8 mouse cellular contexts compared by ENCODE assay signal in genomic region chr5:96998566-96998907, GRCm38 (mm10). TPM values are rescaled to one million over a fixed set of nuclear protein-coding genes. Genes with fewer than 3 reads are reported as not detected.
A peak's percentile ranks its signal among the peaks of the same experiment; 100 is the strongest.
DNase-seq lines count a peak whose midpoint lies in the region; ATAC-seq and TF ChIP-seq lines count a peak whose summit lies in the region.

No protein-coding gene starts in this region.

- DNase-seq in kidney, postnatal 0 days (ENCODE audit: low spot score) = peak; percentile 44
- DNase-seq in kidney, postnatal 10 days = no peak
- DNase-seq in embryonic facial prominence, embryonic 11.5 days (ENCODE audit: low spot score) = no peak
- no peak for DNase-seq in intestine, embryonic 14.5 days (ENCODE audit: low spot score)
- no peak for DNase-seq in embryo, embryonic 10.5 days (ENCODE audit: low spot score)
- no peak for DNase-seq in layer of hippocampus, postnatal 25 days (ENCODE audit: extremely low spot score in 1 of 2, low spot score in 1 of 2)
- no peak for DNase-seq in adrenal gland, postnatal 14 days

- H3K4me3 ChIP-seq in kidney, postnatal 0 days (replicated peaks; ENCODE audit: low read depth, low read length) = peak overlapping the region; percentile 88
- H3K4me3 ChIP-seq in embryonic facial prominence, embryonic 11.5 days (ENCODE audit: low read depth, low read length) = peak overlapping the region; percentile 78
- peak overlapping the region; percentile 67 for H3K4me3 ChIP-seq in intestine, embryonic 14.5 days (ENCODE audit: low read depth, low read length)
- peak overlapping the region; percentile 90 for H3K4me3 ChIP-seq in neural tube, embryonic 12.5 days

- no peaks in the 10 kb centered on the region for H3K27me3 ChIP-seq in kidney, postnatal 0 days (ENCODE audit: insufficient read depth, low read length)
- H3K27me3 ChIP-seq in embryonic facial prominence, embryonic 11.5 days (ENCODE audit: control insufficient read depth, insufficient read depth, low read length) = no peaks in the 10 kb centered on the region
- no peaks in the 10 kb centered on the region for H3K27me3 ChIP-seq in intestine, embryonic 14.5 days (replicated peaks; ENCODE audit: control insufficient read depth, insufficient read depth, low read length)
- no peaks in the 10 kb centered on the region for H3K27me3 ChIP-seq in neural tube, embryonic 12.5 days (replicated peaks)

- H3K9ac ChIP-seq in kidney, postnatal 0 days (ENCODE audit: low read depth, low read length) = peak overlapping the region; percentile 86; the same call in 1 of the 2 replicates
- peak overlapping the region; percentile 78 for H3K9ac ChIP-seq in embryonic facial prominence, embryonic 11.5 days (replicated peaks; ENCODE audit: low read length)
- H3K9ac ChIP-seq in intestine, embryonic 14.5 days (ENCODE audit: low read length) = peak overlapping the region; percentile 82
- peak overlapping the region; percentile 83 for H3K9ac ChIP-seq in neural tube, embryonic 12.5 days

- H3K4me2 ChIP-seq in kidney, postnatal 0 days (ENCODE audit: low read length) = peak overlapping the region; percentile 75
- peak overlapping the region; percentile 89 for H3K4me2 ChIP-seq in embryonic facial prominence, embryonic 11.5 days (ENCODE audit: low read depth, low read length)
- peak overlapping the region; percentile 88 for H3K4me2 ChIP-seq in intestine, embryonic 14.5 days (ENCODE audit: low read length)
- peak overlapping the region; percentile 86 for H3K4me2 ChIP-seq in neural tube, embryonic 12.5 days (replicated peaks)

- H3K36me3 ChIP-seq in kidney, postnatal 0 days (ENCODE audit: insufficient read depth, low read length) = no peaks in the 10 kb centered on the region
- H3K36me3 ChIP-seq in embryonic facial prominence, embryonic 11.5 days (replicated peaks; ENCODE audit: control insufficient read depth, insufficient read depth, low read depth, low read length) = no peaks in the 10 kb centered on the region
- no peaks in the 10 kb centered on the region for H3K36me3 ChIP-seq in intestine, embryonic 14.5 days (ENCODE audit: control insufficient read depth, insufficient read depth, low read length)
- no peaks in the 10 kb centered on the region for H3K36me3 ChIP-seq in neural tube, embryonic 12.5 days

- 6% methylated on average over 6 of the region's 6 CpGs for WGBS in kidney, postnatal 0 days
- 18% methylated on average over 6 of the region's 6 CpGs for WGBS in embryonic facial prominence, embryonic 11.5 days
- 4% methylated on average over 6 of the region's 6 CpGs for WGBS in intestine, embryonic 14.5 days
- 12% methylated on average over 6 of the region's 6 CpGs for WGBS in neural tube, embryonic 12.5 days

- no peak for ATAC-seq in kidney, postnatal 0 days (replicated peaks; ENCODE audit: low FRiP score, low read depth)
- no peak for ATAC-seq in embryonic facial prominence, embryonic 11.5 days (replicated peaks; ENCODE audit: insufficient number of reproducible peaks, low FRiP score, low TSS enrichment, low read depth)
- no peak for ATAC-seq in intestine, embryonic 14.5 days (replicated peaks; ENCODE audit: low FRiP score, low TSS enrichment, low read depth)
- no peak for ATAC-seq in neural tube, embryonic 12.5 days (ENCODE audit: low FRiP score, low read depth)

- H3K9me3 ChIP-seq in kidney, postnatal 0 days (replicated peaks; ENCODE audit: low read length) = no peaks in the 10 kb centered on the region
- H3K9me3 ChIP-seq in embryonic facial prominence, embryonic 11.5 days (replicated peaks; ENCODE audit: control insufficient read depth, low read length) = no peaks in the 10 kb centered on the region
- H3K9me3 ChIP-seq in intestine, embryonic 14.5 days (ENCODE audit: control insufficient read depth, low read length) = no peaks in the 10 kb centered on the region
- H3K9me3 ChIP-seq in neural tube, embryonic 12.5 days = no peaks in the 10 kb centered on the region

- H3K4me1 ChIP-seq in kidney, postnatal 0 days (replicated peaks; ENCODE audit: insufficient read depth, low read length) = peaks cover 12% of the 10 kb centered on the region; the same call in 1 of the 2 replicates
- peaks cover 4% of the 10 kb centered on the region; the same call in 1 of the 2 replicates for H3K4me1 ChIP-seq in embryonic facial prominence, embryonic 11.5 days (ENCODE audit: control insufficient read depth, insufficient read depth, low read length)
- H3K4me1 ChIP-seq in intestine, embryonic 14.5 days (replicated peaks; ENCODE audit: control insufficient read depth, insufficient read depth, low read length) = peaks cover 23% of the 10 kb centered on the region
- H3K4me1 ChIP-seq in neural tube, embryonic 12.5 days = peaks cover 6% of the 10 kb centered on the region

- no peak for TF ChIP-seq CTCF in kidney, postnatal 0 days (IDR thresholded peaks at IDR 0.05; ENCODE audit: low read depth)

- H3K27ac ChIP-seq in kidney, postnatal 0 days = peak overlapping the region; percentile 93; the same call in 1 of the 2 replicates
- no peak overlapping the region for H3K27ac ChIP-seq in embryonic facial prominence, embryonic 11.5 days (replicated peaks; ENCODE audit: low read depth, low read length)
- 0 out of 2 replicates have a peak overlapping the region, but pooled peaks have one; percentile 93 for H3K27ac ChIP-seq in intestine, embryonic 14.5 days (ENCODE audit: low read depth)
- H3K27ac ChIP-seq in neural tube, embryonic 12.5 days = no peak overlapping the region

RNA-seq across cellular contexts. Expression of gene Bmp2k, which starts 1.0 kb away (rescaled TPM):
- polyA plus RNA-seq in kidney, postnatal 0 days (2015; fragmentation: Nextera tagmentation; extraction: Ambion mirVana) = 11.3 and 11.9 TPM in 2 replicates
- 8.8 and 11.1 TPM in 2 replicates for polyA plus RNA-seq in embryonic facial prominence, embryonic 11.5 days (2014; fragmentation: Nextera tagmentation; extraction: Ambion mirVana)
- 14.7 and 15.7 TPM in 2 replicates for polyA plus RNA-seq in intestine, embryonic 14.5 days (2014; fragmentation: Nextera tagmentation; extraction: Ambion mirVana)
- 10.8 and 11.2 TPM in 2 replicates for polyA plus RNA-seq in neural tube, embryonic 12.5 days (2016; fragmentation: Nextera tagmentation; extraction: Ambion mirVana)
- total RNA-seq in layer of hippocampus, postnatal 25 days (2021) = 10 to 100 TPM; 13.1 TPM
- 31.6 and 31.9 TPM in 2 replicates for total RNA-seq in adrenal gland, postnatal 14 days (2021)

Comparison
In these comparisons a context has a peak if more than half of its experiments do, and no peak if none do; other contexts are left out.
1. H3K27ac ChIP-seq: peak in kidney, postnatal 0 days (single experiment) and intestine, embryonic 14.5 days (single experiment); none in embryonic facial prominence, embryonic 11.5 days (single experiment) and neural tube, embryonic 12.5 days (single experiment).
2. Peak in every context shown above with its lines, with median percentiles within 50 percentile points of each other: H3K4me2 ChIP-seq, H3K4me3 ChIP-seq and H3K9ac ChIP-seq.